Mouse (Mus musculus) heart, adult 2 months (tissue): Measurements from ENCODE around the gene Gpr137c. TPM values are rescaled to one million over a fixed set of nuclear protein-coding genes. Genes with fewer than 3 reads are reported as not detected.

Source experiments
- DNase-seq, 2 experiments: peaks; one replicate each; pipeline ENCODE4 v3.0.0; 2021
- H3K27ac ChIP-seq: fragments of 200-600 bp; 2 replicates; pipeline ENCODE4 v1.8.1; 2022
- H3K27me3 ChIP-seq: fragments of 200-500 bp; 2 replicates; pipeline ENCODE4 v1.6.1; 2012; ENCODE audit warnings: mild to moderate bottlenecking, low read length, inconsistent platforms, mixed read lengths; ENCODE audit not compliant: control insufficient read depth, insufficient read depth
- H3K36me3 ChIP-seq: fragments of 200-500 bp; 2 replicates; pipeline ENCODE4 v1.6.1; 2012; ENCODE audit warnings: low read length, inconsistent platforms; ENCODE audit not compliant: control insufficient read depth, insufficient read depth
- H3K4me1 ChIP-seq: fragments of 200-500 bp; 2 replicates; pipeline ENCODE4 v1.6.1; 2011; ENCODE audit warnings: low read length; ENCODE audit not compliant: control insufficient read depth, insufficient read depth
- H3K4me3 ChIP-seq: fragments of 200-600 bp; 2 replicates; pipeline ENCODE4 v1.8.1; 2022
- H3K79me2 ChIP-seq: fragments of 200-500 bp; replicated peaks from 2 replicates; pipeline ENCODE4 v1.6.1; 2012; ENCODE audit warnings: mild to moderate bottlenecking, inconsistent platforms, low read length, moderate library complexity, mixed read lengths; ENCODE audit not compliant: control insufficient read depth, insufficient read depth
- H3K9ac ChIP-seq: fragments of 200-500 bp; 2 replicates; pipeline ENCODE4 v1.6.1; 2012; ENCODE audit warnings: low read depth, mild to moderate bottlenecking, control low read depth, inconsistent platforms, low read length, mixed read lengths
- CTCF ChIP-seq: fragments of 200-600 bp; IDR thresholded peaks from 2 replicates; pipeline ENCODE4 v1.8.1; 2022; ENCODE audit warnings: antibody characterized with exemption, mild to moderate bottlenecking, moderate library complexity
- EP300 ChIP-seq: fragments of 200-500 bp; IDR thresholded peaks from 2 replicates; pipeline ENCODE4 v1.6.1; 2011; ENCODE audit warnings: low read depth, low read length, control low read depth; ENCODE audit not compliant: insufficient read depth
- POLR2A ChIP-seq: fragments of 200-500 bp; IDR thresholded peaks from 2 replicates; pipeline ENCODE4 v1.6.1; 2011; ENCODE audit warnings: mild to moderate bottlenecking, low read depth, low read length, control low read depth; ENCODE audit not compliant: insufficient read depth
- WGBS: fragments of 180-500 bp; shearing (Covaris S2); methylation state at CpG from one replicate; pipeline ENCODE4 v1.1.7; 2018; 5-methylcytosine and 5-hydroxymethylcytosine counted together
- intact Hi-C: fragments of 180-260 bp; cut with DNase I; formaldehyde crosslinking; loops from one replicate; pipeline ENCODE4 v1.15.1; 2025
- polyA plus RNA-seq: library from polyadenylated mRNA; depleted of rRNA; stranded (reverse); fragments of >200 nt; gene quantifications from 2 replicates; pipeline ENCODE4 v1.2.3, GENCODE M21; 2012
- total RNA-seq, 2 experiments: library from RNA; stranded (reverse); gene quantifications; 2 replicates each; pipeline ENCODE4 v1.2.3; 2021

Gene Gpr137c
- total and polyA plus RNA-seq, 3 experiments, result 2.7 to 7.3 (median 5.1) TPM

DNA sequence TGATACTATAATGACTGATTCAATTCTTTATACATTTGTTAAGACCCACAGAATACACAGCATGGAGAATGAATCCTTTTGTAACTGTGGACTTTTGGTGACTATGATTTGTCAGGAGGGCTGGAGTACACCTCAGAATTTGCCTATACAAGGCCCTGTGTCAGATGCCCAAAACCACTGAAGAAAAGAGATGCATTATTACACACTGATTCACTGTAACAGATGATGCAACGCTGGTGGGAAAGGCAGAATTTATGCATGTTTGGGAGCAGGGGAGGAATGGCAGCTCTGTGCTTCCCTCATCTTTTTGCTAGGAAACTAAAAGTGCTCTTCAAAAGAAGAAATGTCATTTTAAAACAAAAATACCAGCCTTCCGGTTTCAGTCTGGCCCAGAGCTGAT lies 28.5 kb upstream of the Gpr137c start:
- intact Hi-C loops, result no loop called here
- Histone ChIP-seq H3K4me1 (no peaks in the 10 kb centered on the region), H3K27ac (no peak overlapping the region), H3K9ac (no peak overlapping the region), H3K27me3 (no peaks in the 10 kb centered on the region), H3K36me3 (no peaks in the 10 kb centered on the region), H3K4me3 (no peak overlapping the region), H3K79me2 (no peaks in the 10 kb centered on the region)
- 86% methylated on average over 2 of the region's 2 CpGs for WGBS
- no peak for DNase-seq
- TF ChIP-seq CTCF (no peak), POLR2A (no peak), EP300 (no peak)

DNA sequence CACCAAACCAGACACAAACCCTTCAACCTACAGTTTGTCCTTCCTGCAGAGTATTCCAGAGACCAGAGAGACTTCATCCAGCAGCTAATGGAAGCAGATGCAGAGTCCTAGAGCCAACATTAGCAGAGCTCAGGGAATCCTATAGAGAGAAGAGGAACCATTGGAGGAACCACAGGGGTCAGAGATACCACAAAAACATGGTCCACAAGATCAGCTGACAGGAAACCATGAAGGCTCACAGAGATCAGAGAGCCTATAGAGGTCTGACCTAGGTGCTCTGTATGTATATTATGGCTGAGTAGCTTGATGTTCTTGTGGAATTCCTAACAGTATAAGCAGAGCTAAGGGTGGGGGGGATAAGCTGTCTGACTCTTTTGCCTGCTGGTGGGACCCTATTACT lies 18.9 kb upstream of the Gpr137c start:
- DNase-seq, result no peak
- intact Hi-C loops, result no loop called here
- Histone ChIP-seq H3K27ac (no peak overlapping the region), H3K79me2 (no peaks in the 10 kb centered on the region), H3K27me3 (no peaks in the 10 kb centered on the region), H3K4me1 (no peaks in the 10 kb centered on the region), H3K36me3 (no peaks in the 10 kb centered on the region), H3K4me3 (no peak overlapping the region), H3K9ac (no peak overlapping the region)
- TF ChIP-seq EP300 (no peak), CTCF (no peak), POLR2A (no peak)

- TF ChIP-seq CTCF (no peak), EP300 (no peak), POLR2A (no peak)
- no peaks in the 10 kb centered on the region for H3K4me1 ChIP-seq
- 83% methylated on average over 4 of the region's 4 CpGs for WGBS
- intact Hi-C loops, result no loop called here
- H3K9ac ChIP-seq, result no peak overlapping the region
- no peak overlapping the region for H3K4me3 ChIP-seq
- H3K27ac ChIP-seq, result no peak overlapping the region
- no peaks in the 10 kb centered on the region for H3K27me3 ChIP-seq
- no peaks in the 10 kb centered on the region for H3K79me2 ChIP-seq
- no peaks in the 10 kb centered on the region for H3K36me3 ChIP-seq
- no peak for DNase-seq
These were observed 8.8 kb upstream of the Gpr137c start for GRCm38 (mm10) chr14:45210683-45211082.

GRCm38 (mm10) chr14:45211431-45211830 lies 8.1 kb upstream of the Gpr137c start:
- Histone ChIP-seq H3K4me1 (no peaks in the 10 kb centered on the region), H3K79me2 (no peaks in the 10 kb centered on the region), H3K4me3 (no peak overlapping the region), H3K27ac (no peak overlapping the region), H3K27me3 (no peaks in the 10 kb centered on the region), H3K36me3 (no peaks in the 10 kb centered on the region), H3K9ac (no peak overlapping the region)
- intact Hi-C loops, result no loop called here
- DNase-seq, result no peak
- no peak for TF ChIP-seq CTCF
- TF ChIP-seq EP300, result no peak
- no peak for TF ChIP-seq POLR2A
- WGBS, result 92% methylated on average over 1 of the region's 1 CpGs

DNA sequence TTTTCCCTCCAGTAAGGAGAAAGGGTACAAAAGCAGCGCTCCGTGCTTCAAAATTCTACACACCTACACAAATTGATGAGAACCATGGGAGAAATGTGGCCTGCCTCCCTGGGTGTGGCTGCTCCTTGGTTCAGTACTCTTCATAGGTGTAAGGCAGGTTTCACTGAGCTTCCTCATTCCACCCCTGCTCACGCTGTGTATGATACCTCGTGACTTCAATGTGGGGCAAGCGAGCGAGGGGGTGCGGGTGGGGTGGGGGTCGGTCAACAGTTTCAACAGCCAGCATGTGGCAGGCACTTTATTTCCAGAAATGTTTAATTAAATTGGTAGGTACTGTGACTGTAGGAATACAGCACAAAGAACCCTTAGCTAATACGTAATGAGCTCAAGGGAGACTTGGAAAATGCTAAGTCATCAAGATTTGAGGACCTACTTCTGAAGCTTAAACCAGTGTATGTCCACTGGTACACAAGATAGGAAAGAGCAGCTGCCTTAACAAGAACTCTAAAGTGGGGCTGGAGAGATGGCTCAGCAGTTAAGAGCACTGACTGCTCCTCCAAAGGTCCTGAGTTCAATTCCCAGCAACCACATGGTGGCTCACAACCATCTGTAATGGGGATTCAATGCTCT lies 2.7 kb upstream of the Gpr137c start:
- no peak overlapping the region for H3K27ac ChIP-seq
- H3K4me3 ChIP-seq, result no peak overlapping the region
- peak in 1 of 2 experiments; percentile 14 for DNase-seq
- intact Hi-C loops, result no loop called here
- H3K9ac ChIP-seq, result no peak overlapping the region
- no peaks in the 10 kb centered on the region for H3K27me3 ChIP-seq
- 96% methylated on average over 9 of the region's 9 CpGs for WGBS
- H3K36me3 ChIP-seq, result no peaks in the 10 kb centered on the region
- no peaks in the 10 kb centered on the region for H3K4me1 ChIP-seq
- H3K79me2 ChIP-seq, result no peaks in the 10 kb centered on the region
- no peak for TF ChIP-seq EP300
- no peak for TF ChIP-seq POLR2A

- Histone ChIP-seq H3K4me3 (no peak overlapping the region), H3K27me3 (no peaks in the 10 kb centered on the region), H3K4me1 (no peaks in the 10 kb centered on the region), H3K27ac (no peak overlapping the region), H3K79me2 (no peaks in the 10 kb centered on the region), H3K9ac (no peak overlapping the region), H3K36me3 (no peaks in the 10 kb centered on the region)
- WGBS, result 91% methylated on average over 4 of the region's 4 CpGs
- TF ChIP-seq CTCF, result no peak
- TF ChIP-seq POLR2A, result no peak
- TF ChIP-seq EP300, result no peak
- DNase-seq, result no peak
- intact Hi-C loops, result no loop called here
These were observed 1.8 kb upstream of the Gpr137c start for GRCm38 (mm10) chr14:45217693-45218092.
